Mouse (Mus musculus) kidney, embryonic 16.5 days (tissue): ENCODE results near the gene Ssna1. TPM values are rescaled to one million over a fixed set of nuclear protein-coding genes. Genes with fewer than 3 reads are reported as not detected.

Source experiments
- ATAC-seq: fragments of 200-750 bp; cut with Nextera tagmentation; 2 replicates; pipeline ENCODE4 v1.8.0; 2017; ENCODE audit warnings: moderate TSS enrichment; ENCODE audit not compliant: low FRiP score, low TSS enrichment
- H3K27ac ChIP-seq: fragments of 300-500 bp; sonication (generic); 2 replicates; pipeline ENCODE4 v1.5.1; 2014; ENCODE audit warnings: low read length
- H3K27me3 ChIP-seq: fragments of 300-500 bp; sonication (generic); 2 replicates; pipeline ENCODE4 v1.6.1; 2014; ENCODE audit warnings: low read length, control low read depth, mixed read lengths; ENCODE audit not compliant: insufficient read depth
- H3K36me3 ChIP-seq: fragments of 300-500 bp; sonication (generic); 2 replicates; pipeline ENCODE4 v1.6.1; 2014; ENCODE audit warnings: low read length, control low read depth, mixed read lengths; ENCODE audit not compliant: insufficient read depth
- H3K4me1 ChIP-seq: fragments of 300-500 bp; sonication (generic); 2 replicates; pipeline ENCODE4 v1.6.1; 2014; ENCODE audit warnings: low read length, control low read depth, mixed read lengths; ENCODE audit not compliant: insufficient read depth
- H3K4me2 ChIP-seq: fragments of 300-500 bp; sonication (generic); replicated peaks from 2 replicates; pipeline ENCODE4 v1.6.1; 2014; ENCODE audit warnings: low read depth, low read length
- H3K4me3 ChIP-seq: fragments of 300-500 bp; sonication (generic); 2 replicates; pipeline ENCODE4 v1.5.1; 2014; ENCODE audit warnings: mild to moderate bottlenecking, low read length
- H3K9ac ChIP-seq: fragments of 300-500 bp; sonication (generic); replicated peaks from 2 replicates; pipeline ENCODE4 v1.6.1; 2014; ENCODE audit warnings: low read length
- H3K9me3 ChIP-seq: fragments of 300-500 bp; sonication (generic); 2 replicates; pipeline ENCODE4 v1.6.1; 2016; ENCODE audit warnings: low read length, control low read depth
- WGBS: fragments of 180-500 bp; shearing (Covaris S2); extraction: QIAGEN DNeasy Blood & Tissue Kit; methylation state at CpG from one replicate; pipeline ENCODE4 v1.1.7; 2014; 5-methylcytosine and 5-hydroxymethylcytosine counted together
- polyA plus RNA-seq: library from polyadenylated mRNA; unstranded; fragments of >200 nt; fragmentation: Nextera tagmentation; extraction: Ambion mirVana; gene quantifications from 2 replicates; pipeline ENCODE4 v1.2.1, GENCODE M21; 2015

Gene Ssna1
- polyA plus RNA-seq, 1 experiment from 2014 or later, result 211 TPM

DNA sequence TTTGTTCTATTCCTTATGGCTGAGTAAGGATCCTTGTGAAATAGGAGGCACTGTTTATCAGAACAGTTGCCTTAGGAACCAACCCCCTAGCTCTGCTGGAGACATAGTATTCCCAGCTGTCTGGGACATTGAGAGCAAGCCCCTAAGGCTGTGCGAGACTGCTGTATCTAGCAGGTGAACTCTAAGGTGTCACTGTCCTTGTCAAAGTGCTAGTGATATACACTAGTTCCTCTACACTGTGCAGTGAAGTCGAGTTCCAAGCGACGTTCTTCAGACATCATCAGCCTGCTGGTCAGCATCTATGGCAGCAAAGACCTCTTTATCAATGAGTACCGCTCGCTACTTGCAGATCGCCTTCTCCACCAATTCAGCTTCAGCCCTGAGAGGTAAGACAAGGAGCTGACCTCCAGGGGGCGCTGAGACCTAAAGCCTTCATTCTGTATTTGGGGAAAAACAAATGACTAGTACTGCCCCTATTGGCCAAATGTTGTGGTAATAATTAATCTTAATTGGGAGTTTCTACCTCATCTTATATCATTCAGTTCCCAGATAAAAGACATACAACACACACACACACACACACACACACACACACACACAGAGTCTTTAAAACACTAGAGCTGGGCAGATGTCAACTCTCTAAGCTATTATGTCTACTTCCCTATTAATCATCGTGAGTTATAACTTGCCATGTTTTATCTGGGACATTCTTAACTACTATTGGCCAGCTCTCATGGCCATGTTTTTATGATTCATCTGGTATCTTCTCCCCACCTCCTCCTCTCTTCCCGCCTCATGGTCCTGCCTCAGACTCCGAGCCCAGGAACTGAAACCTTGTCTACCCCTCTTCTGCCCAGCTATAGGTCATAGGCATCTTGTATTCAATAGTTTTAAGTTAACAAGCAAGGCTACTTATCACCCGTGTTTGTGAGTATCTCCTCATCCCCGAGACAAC is 7.0 kb upstream of the Ssna1 start:
- Histone ChIP-seq H3K4me1 (peaks cover 1% of the 10 kb centered on the region; the same call in 1 of the 2 replicates), H3K9ac (no peak overlapping the region), H3K9me3 (no peaks in the 10 kb centered on the region), H3K27me3 (no peaks in the 10 kb centered on the region), H3K36me3 (peaks cover 89% of the 10 kb centered on the region), H3K4me3 (no peak overlapping the region), H3K4me2 (no peak overlapping the region), H3K27ac (no peak overlapping the region)
- peak; percentile 60; the same call in 1 of the 2 replicates for ATAC-seq
- WGBS, result 68% methylated on average over 13 of the region's 13 CpGs

DNA sequence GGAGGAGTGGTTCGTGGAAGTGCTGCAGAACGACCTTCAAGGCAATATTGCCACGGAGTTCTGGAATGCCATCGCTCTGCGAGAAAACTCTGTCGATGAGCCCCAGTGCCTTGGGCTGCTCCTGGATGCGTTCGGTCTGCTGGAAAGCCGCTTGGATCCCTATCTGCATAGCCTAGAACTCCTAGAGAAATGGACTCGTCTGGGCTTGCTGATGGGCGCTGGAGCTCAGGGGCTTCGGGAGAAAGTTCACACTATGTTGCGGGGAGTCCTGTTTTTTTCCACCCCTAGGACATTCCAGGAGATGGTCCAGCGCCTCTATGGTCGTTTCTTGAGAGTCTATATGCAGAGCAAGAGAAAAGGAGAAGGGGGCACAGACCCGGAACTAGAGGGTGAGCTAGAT is 772 bp upstream of the Ssna1 start:
- peak overlapping the region; percentile 92 for H3K9ac ChIP-seq
- ATAC-seq, result no peak
- peaks cover 23% of the 10 kb centered on the region for H3K4me1 ChIP-seq
- H3K9me3 ChIP-seq, result no peaks in the 10 kb centered on the region
- no peak overlapping the region; the same call in 1 of the 2 replicates for H3K27ac ChIP-seq
- H3K36me3 ChIP-seq, result peaks cover 65% of the 10 kb centered on the region
- H3K4me3 ChIP-seq, result peak overlapping the region; percentile 78
- H3K4me2 ChIP-seq, result peak overlapping the region; percentile 97
- 32% methylated on average over 16 of the region's 16 CpGs for WGBS
- H3K27me3 ChIP-seq, result no peaks in the 10 kb centered on the region

DNA sequence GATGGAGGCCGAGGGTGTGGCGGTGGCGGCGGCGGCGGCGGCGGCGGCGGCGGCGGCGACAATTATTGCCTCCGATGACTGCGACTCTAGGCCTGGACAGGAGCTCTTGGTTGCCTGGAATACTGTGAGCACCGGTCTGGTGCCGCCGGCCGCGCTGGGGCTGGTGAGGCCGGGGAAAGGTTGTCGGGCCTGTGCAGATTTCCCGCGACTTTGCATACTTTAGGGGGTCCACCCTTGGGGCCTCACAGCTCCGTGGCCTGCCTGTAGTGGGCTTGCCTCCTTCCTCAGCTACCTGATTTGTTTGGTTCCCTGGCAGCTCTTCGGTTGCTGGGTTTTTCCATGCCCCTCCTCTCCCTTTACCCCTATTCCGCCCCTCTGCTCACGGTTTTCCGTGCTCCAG is 277 bp upstream of the Ssna1 start:
- H3K36me3 ChIP-seq, result peaks cover 60% of the 10 kb centered on the region
- WGBS, result under 1% methylated on average over 29 of the region's 29 CpGs
- H3K9ac ChIP-seq, result peak overlapping the region; percentile 92
- peak overlapping the region; percentile 64 for H3K27ac ChIP-seq
- no peaks in the 10 kb centered on the region for H3K9me3 ChIP-seq
- peak overlapping the region; percentile 97 for H3K4me2 ChIP-seq
- peak; percentile 79 for ATAC-seq
- H3K27me3 ChIP-seq, result no peaks in the 10 kb centered on the region
- H3K4me3 ChIP-seq, result peak overlapping the region; percentile 78
- H3K4me1 ChIP-seq, result peaks cover 23% of the 10 kb centered on the region

DNA sequence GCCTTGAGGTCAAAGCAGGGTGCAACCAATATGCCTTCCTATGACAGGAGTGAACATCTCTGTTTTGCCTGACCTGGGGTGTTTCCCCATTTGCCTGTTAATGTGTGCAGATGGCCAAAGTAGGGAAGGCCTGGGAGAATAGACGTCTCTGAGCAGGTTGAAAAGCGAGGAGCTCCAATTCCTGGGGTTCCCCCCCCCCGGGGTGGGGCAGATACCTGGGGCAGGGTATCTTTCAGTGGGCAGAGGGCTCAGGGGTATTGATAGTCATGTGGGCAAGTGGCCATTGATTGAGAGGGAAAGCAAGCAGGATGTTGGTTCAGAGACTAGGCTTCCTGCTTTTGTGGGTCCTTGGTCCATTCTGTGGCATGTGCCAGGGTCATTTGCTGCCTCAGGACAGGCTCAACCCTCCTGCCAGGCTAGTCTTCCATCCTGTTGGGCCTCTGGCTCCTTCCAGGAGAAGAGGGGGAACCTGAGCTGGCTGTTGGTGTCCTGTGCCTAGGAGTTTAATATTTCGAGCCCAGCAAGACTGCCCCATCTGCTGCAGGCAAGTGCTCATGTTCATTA is 4.4 kb downstream of the Ssna1 start:
- Histone ChIP-seq H3K9me3 (no peaks in the 10 kb centered on the region), H3K4me2 (no peak overlapping the region), H3K27me3 (no peaks in the 10 kb centered on the region), H3K36me3 (peaks cover 22% of the 10 kb centered on the region), H3K4me1 (peaks cover 42% of the 10 kb centered on the region), H3K27ac (no peak overlapping the region), H3K9ac (no peak overlapping the region), H3K4me3 (no peak overlapping the region)
- no peak for ATAC-seq
- 69% methylated on average over 4 of the region's 4 CpGs for WGBS

DNA sequence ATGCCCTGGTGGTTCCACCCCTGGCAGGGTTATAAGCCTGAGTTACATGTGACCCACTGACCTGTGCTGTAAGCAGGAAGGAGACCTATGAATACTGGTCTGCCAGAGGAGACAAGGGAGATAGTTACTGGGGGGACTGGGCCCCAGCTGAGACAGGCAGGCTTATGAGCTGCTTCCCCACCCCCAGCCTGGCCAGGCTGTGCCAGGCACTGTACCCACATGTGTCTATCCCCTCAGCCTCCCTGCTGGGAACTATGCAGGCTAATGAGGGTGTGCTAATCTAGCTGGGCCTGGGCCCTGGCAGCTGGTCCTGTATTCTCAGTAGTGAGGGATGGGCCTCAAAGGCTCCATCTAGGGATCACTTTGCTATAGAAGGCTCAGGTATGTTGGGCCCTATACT is 5.0 kb downstream of the Ssna1 start:
- Histone ChIP-seq H3K27ac (no peak overlapping the region), H3K9ac (no peak overlapping the region)

DNA sequence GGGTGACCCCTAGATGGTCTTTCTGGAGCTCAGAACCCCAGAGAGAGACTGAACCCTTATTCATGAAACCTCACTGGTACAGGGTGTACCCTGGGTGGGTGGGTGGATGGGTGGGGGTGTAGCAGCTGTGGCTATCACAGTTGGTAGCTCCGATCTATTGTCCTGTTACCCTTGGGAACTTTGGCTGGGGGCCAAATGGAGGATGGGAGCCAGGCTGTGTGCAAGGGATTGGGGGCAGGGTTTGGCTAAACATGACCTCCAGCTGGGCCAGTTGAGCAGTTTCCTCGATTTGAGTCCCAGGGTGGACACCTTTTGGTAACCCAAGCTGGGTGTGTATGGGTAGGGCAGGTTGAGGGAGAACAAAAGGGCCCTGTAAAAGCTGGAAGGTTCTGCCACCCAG is 5.5 kb downstream of the Ssna1 start:
- 30% methylated on average over 2 of the region's 2 CpGs for WGBS

More for the DNA sequence above, 5.0 kb downstream of the Ssna1 start:
- Histone ChIP-seq H3K27me3 (no peaks in the 10 kb centered on the region), H3K36me3 (peaks cover 22% of the 10 kb centered on the region), H3K9me3 (no peaks in the 10 kb centered on the region), H3K4me2 (no peak overlapping the region), H3K4me3 (no peak overlapping the region), H3K4me1 (peaks cover 42% of the 10 kb centered on the region)
- no peak for ATAC-seq

DNA sequence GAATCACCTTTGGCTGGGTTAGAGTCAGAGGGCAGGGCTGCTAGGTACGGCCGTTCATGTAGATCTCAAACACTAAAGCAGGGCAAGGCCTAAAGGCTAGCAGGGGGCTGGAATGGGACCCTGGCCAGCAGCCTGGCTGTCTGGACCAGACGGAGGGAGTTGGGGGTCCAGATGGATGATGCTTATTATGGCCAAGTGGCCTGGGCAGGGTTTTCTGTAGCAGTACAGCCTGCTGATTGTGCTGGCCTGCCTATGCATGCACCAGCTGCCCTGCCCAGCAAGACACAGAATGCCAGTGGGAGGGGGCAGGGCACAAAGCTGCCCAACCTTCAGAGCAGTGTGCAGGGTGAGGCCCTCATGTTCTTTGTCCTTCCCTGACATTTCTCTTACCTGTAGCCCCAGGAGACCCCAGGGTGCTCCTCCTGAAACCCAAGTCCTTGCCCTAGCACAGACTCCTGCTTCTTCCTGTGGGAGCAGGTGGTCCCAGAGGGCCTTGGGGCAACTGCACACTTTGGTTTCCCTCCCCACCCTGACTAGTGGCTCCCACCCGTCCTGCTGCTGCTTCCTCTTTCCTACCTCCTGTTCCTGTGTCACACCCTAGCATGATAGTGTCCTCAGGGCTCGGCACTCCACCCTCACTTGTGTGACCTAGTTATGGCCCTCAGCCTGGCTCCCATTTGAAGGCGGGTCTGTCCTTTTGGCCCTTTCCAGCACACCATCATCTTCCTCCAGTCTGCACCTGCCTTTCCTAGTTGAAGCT is 6.2 kb downstream of the Ssna1 start:
- peak overlapping the region; percentile 24 for H3K4me2 ChIP-seq

More for the DNA sequence above, 5.5 kb downstream of the Ssna1 start:
- H3K9ac ChIP-seq, result 0 out of 2 replicates have a peak overlapping the region, but pooled peaks have one; percentile 33
- H3K36me3 ChIP-seq, result peaks cover 22% of the 10 kb centered on the region
- H3K4me1 ChIP-seq, result peaks cover 42% of the 10 kb centered on the region
- no peaks in the 10 kb centered on the region for H3K27me3 ChIP-seq
- no peaks in the 10 kb centered on the region for H3K9me3 ChIP-seq
- H3K4me2 ChIP-seq, result peak overlapping the region; percentile 24
- no peak overlapping the region for H3K27ac ChIP-seq
- H3K4me3 ChIP-seq, result no peak overlapping the region
- no peak for ATAC-seq

DNA sequence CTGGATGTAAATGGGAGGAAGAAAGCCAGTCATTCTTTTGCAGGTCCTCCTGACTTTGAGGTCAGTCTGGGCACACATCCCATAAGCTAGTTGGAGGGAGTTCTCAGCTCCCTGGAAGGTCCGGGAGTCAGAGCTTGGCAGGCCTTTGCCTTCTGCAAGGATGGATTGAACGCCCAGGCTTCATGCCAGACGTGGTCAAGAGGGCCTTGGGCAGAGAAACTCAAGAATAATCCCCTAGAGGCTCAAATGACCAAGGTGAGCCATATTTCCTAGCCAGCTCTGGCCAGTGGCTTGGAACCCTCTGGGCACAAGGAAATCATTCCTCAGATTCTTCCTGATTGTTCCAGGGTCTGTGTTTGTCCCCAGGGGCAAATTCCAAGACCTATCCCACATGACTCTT is 7.4 kb downstream of the Ssna1 start:
- H3K36me3 ChIP-seq, result peaks cover 12% of the 10 kb centered on the region
- ATAC-seq, result no peak
- 55% methylated on average over 3 of the region's 3 CpGs for WGBS

More for the DNA sequence above, 6.2 kb downstream of the Ssna1 start:
- H3K4me1 ChIP-seq, result peaks cover 35% of the 10 kb centered on the region
- WGBS, result 62% methylated on average over 6 of the region's 6 CpGs
- peaks cover 22% of the 10 kb centered on the region for H3K36me3 ChIP-seq
- H3K9me3 ChIP-seq, result no peaks in the 10 kb centered on the region
- no peak overlapping the region for H3K27ac ChIP-seq
- H3K27me3 ChIP-seq, result no peaks in the 10 kb centered on the region
- no peak for ATAC-seq
- H3K4me3 ChIP-seq, result peak overlapping the region; percentile 1; the same call in 1 of the 2 replicates
- H3K9ac ChIP-seq, result peak overlapping the region; percentile 36; the same call in 1 of the 2 replicates

DNA sequence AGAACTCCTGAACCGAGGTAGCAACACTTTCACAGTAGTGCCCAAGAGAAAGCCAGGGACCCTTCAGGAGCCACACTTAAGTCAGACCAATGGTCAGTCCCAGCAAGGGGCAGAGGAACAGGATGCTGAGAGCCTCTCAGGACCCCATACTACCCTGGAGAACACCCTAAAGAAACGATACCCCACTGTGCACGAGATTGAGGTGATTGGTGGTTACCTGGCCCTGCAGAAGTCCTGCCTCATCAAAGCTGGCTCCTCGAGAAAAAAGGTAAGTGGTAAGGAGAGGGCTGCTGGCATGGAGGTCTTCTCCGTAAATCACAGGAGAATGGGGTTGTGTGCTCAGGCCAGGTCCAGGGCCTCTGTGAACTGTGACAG is 8.0 kb downstream of the Ssna1 start:
- no peak for ATAC-seq
- no peaks in the 10 kb centered on the region for H3K9me3 ChIP-seq
- H3K4me2 ChIP-seq, result peak overlapping the region; percentile 99
- peak overlapping the region; percentile 76; the same call in 1 of the 2 replicates for H3K9ac ChIP-seq
- H3K4me1 ChIP-seq, result peaks cover 34% of the 10 kb centered on the region
- peak overlapping the region; percentile 88; the same call in 1 of the 2 replicates for H3K4me3 ChIP-seq
- peaks cover 6% of the 10 kb centered on the region; the same call in 1 of the 2 replicates for H3K36me3 ChIP-seq
- no peaks in the 10 kb centered on the region for H3K27me3 ChIP-seq
- WGBS, result 73% methylated on average over 5 of the region's 5 CpGs
- no peak overlapping the region for H3K27ac ChIP-seq

More for the DNA sequence above, 7.4 kb downstream of the Ssna1 start:
- H3K9me3 ChIP-seq, result no peaks in the 10 kb centered on the region
- peaks cover 34% of the 10 kb centered on the region for H3K4me1 ChIP-seq
- 0 out of 2 replicates have a peak overlapping the region, but pooled peaks have one; percentile 88 for H3K4me3 ChIP-seq
- H3K4me2 ChIP-seq, result peak overlapping the region; percentile 99; the same call in 1 of the 2 replicates
- no peak overlapping the region for H3K9ac ChIP-seq
- no peak overlapping the region for H3K27ac ChIP-seq
- no peaks in the 10 kb centered on the region for H3K27me3 ChIP-seq
